Mouse (Mus musculus) kidney, adult 2 months (tissue): ENCODE measurements at regions not wholly inside any gene's neighbourhood (a gene's known extent, or its start where the extent isn't known, plus 50 kb on each side); places are given as distances from the start of the nearest gene placed in this dataset.

Source experiments
- CTCF ChIP-seq: fragments of 200-500 bp; conservative IDR thresholded peaks from 2 replicates; pipeline ENCODE4 v1.5.1; 2011; ENCODE audit warnings: low read depth, mild to moderate bottlenecking, control low read depth, low read length, moderate library complexity, mixed read lengths; ENCODE audit not compliant: insufficient read depth, insufficient read length
- POLR2A ChIP-seq: fragments of 200-500 bp; IDR thresholded peaks from one replicate; pipeline ENCODE4 v1.6.1; 2011; ENCODE audit warnings: low read depth, low read length, control low read depth

GRCm38 (mm10) chr13:69252335-69252734, 253.0 kb upstream of the Adcy2 start:
- TF ChIP-seq CTCF (no peak), POLR2A (no peak)
